Mouse (Mus musculus) MEL (cell line): ENCODE results near the gene Camta2. TPM values are rescaled to one million over a fixed set of nuclear protein-coding genes. Genes with fewer than 3 reads are reported as not detected.

ENCODE experiments used
- DNase-seq: peaks from one replicate; pipeline ENCODE4 v3.0.0; 2011; ENCODE audit warnings: low read depth, low spot score
- H3K27ac ChIP-seq: 2 replicates; pipeline ENCODE4 v1.5.1; 2012; ENCODE audit warnings: low read depth, mild to moderate bottlenecking, control low read depth, low read length, moderate library complexity; ENCODE audit not compliant: control insufficient read depth
- H3K27me3 ChIP-seq, 2 experiments: fragments of 150-350 bp in 1 of 2; sonication (generic) in 1 of 2; 2 replicates each; pipeline ENCODE4 v1.6.1; 2012; ENCODE audit warnings: low read length in 2 of 2, mild to moderate bottlenecking in 2 of 2, improper control_type of control experiment in 1 of 2, moderate library complexity in 1 of 2; ENCODE audit not compliant: insufficient read depth in 2 of 2, control insufficient read depth in 1 of 2
- H3K36me3 ChIP-seq, 2 experiments: 2 replicates each; pipeline ENCODE4 v1.6.1; 2012 to 2014; ENCODE audit warnings: low read length in 2 of 2, improper control_type of control experiment in 1 of 2, inconsistent platforms in 1 of 2, mild to moderate bottlenecking in 1 of 2; ENCODE audit not compliant: insufficient read depth in 2 of 2, control insufficient read depth in 1 of 2
- H3K4me1 ChIP-seq, 2 experiments: fragments of 150-350 bp in 1 of 2; sonication (generic) in 1 of 2; 2 replicates each; pipeline ENCODE4 v1.6.1; 2012; ENCODE audit warnings: low read length in 2 of 2, improper control_type of control experiment in 1 of 2, mild to moderate bottlenecking in 1 of 2; ENCODE audit not compliant: insufficient read depth in 2 of 2, control insufficient read depth in 1 of 2
- H3K4me3 ChIP-seq, 2 experiments: fragments of 150-350 bp in 1 of 2; sonication (generic) in 1 of 2; 2 replicates each; pipeline ENCODE4 v1.5.1; 2012; ENCODE audit warnings: low read depth in 2 of 2, low read length in 2 of 2, mild to moderate bottlenecking in 2 of 2, moderate library complexity in 2 of 2, control low read depth in 1 of 2, improper control_type of control experiment in 1 of 2; ENCODE audit not compliant: control insufficient read depth in 1 of 2, insufficient read depth in 1 of 2
- H3K79me2 ChIP-seq: 2 replicates; pipeline ENCODE4 v1.6.1; 2012; ENCODE audit warnings: mild to moderate bottlenecking, low read length, moderate library complexity; ENCODE audit not compliant: control insufficient read depth, poor library complexity, insufficient read depth
- H3K9ac ChIP-seq: 2 replicates; pipeline ENCODE4 v1.6.1; 2012; ENCODE audit warnings: low read depth, mild to moderate bottlenecking, control low read depth, low read length, moderate library complexity; ENCODE audit not compliant: control insufficient read depth, poor library complexity, severe bottlenecking
- H3K9me3 ChIP-seq: fragments of 150-350 bp; sonication (generic); replicated peaks from 2 replicates; pipeline ENCODE4 v1.6.1; 2012; ENCODE audit warnings: mild to moderate bottlenecking, low read length, improper control_type of control experiment, moderate library complexity; ENCODE audit not compliant: insufficient read depth
- CTCF ChIP-seq, 3 experiments: IDR thresholded peaks in 2 of 3; conservative IDR thresholded peaks in 1 of 3; 2 replicates each; pipeline ENCODE4 v1.5.1; 2011 to 2012; ENCODE audit warnings: low read length in 3 of 3, low read depth in 2 of 3, mild to moderate bottlenecking in 2 of 3, improper control_type of control experiment in 1 of 3, inconsistent platforms in 1 of 3, mixed read lengths in 1 of 3, moderate library complexity in 1 of 3; ENCODE audit not compliant: control insufficient read depth in 1 of 3, insufficient read depth in 1 of 3, poor library complexity in 1 of 3, severe bottlenecking in 1 of 3
- EP300 ChIP-seq, 2 experiments: IDR thresholded peaks; 2 replicates each; pipeline ENCODE4 v1.6.1; 2011; ENCODE audit warnings: improper control_type of control experiment in 2 of 2, low read length in 2 of 2, low read depth in 1 of 2, mild to moderate bottlenecking in 1 of 2
- ETS1 ChIP-seq: IDR thresholded peaks from 2 replicates; pipeline ENCODE4 v1.6.1; 2012; ENCODE audit warnings: low read depth, mild to moderate bottlenecking, inconsistent platforms, low read length, improper control_type of control experiment, moderate library complexity
- JUND ChIP-seq: IDR thresholded peaks from 2 replicates; pipeline ENCODE4 v1.6.1; 2011; ENCODE audit warnings: low read depth, mild to moderate bottlenecking, improper control_type of control experiment, low read length
- KAT2A ChIP-seq: conservative IDR thresholded peaks from 2 replicates; pipeline ENCODE4 v1.6.1; 2012; ENCODE audit warnings: low read depth, low read length, improper control_type of control experiment, inconsistent platforms
- MAZ ChIP-seq: IDR thresholded peaks from 2 replicates; pipeline ENCODE4 v1.6.1; 2012; ENCODE audit warnings: low read depth, mild to moderate bottlenecking, inconsistent platforms, low read length, improper control_type of control experiment
- MEF2A ChIP-seq: IDR thresholded peaks from 2 replicates; pipeline ENCODE4 v1.6.1; 2014; ENCODE audit warnings: low read depth, mild to moderate bottlenecking, inconsistent platforms, low read length, improper control_type of control experiment; ENCODE audit not compliant: poor library complexity, insufficient replicate concordance, severe bottlenecking; ENCODE audit errors: extremely low read depth
- MXI1 ChIP-seq: IDR thresholded peaks from 2 replicates; pipeline ENCODE4 v1.6.1; 2011; ENCODE audit warnings: mild to moderate bottlenecking, low read depth, low read length, improper control_type of control experiment
- MYB ChIP-seq: IDR thresholded peaks from 2 replicates; pipeline ENCODE4 v1.6.1; 2011; ENCODE audit warnings: mild to moderate bottlenecking, low read depth, low read length, improper control_type of control experiment
- MYC ChIP-seq: IDR thresholded peaks from 2 replicates; pipeline ENCODE4 v1.6.1; 2011; ENCODE audit warnings: low read depth, mild to moderate bottlenecking, low read length, improper control_type of control experiment, moderate library complexity
- NELFE ChIP-seq: IDR thresholded peaks from 2 replicates; pipeline ENCODE4 v1.6.1; 2011; ENCODE audit warnings: low read depth, low read length, improper control_type of control experiment
- POLR2A ChIP-seq, 2 experiments: IDR thresholded peaks; 2 replicates each; pipeline ENCODE4 v1.6.1; 2011 to 2012; ENCODE audit warnings: low read length in 2 of 2, mild to moderate bottlenecking in 2 of 2, control low read depth in 1 of 2, improper control_type of control experiment in 1 of 2, low read depth in 1 of 2, moderate library complexity in 1 of 2; ENCODE audit not compliant: control insufficient read depth in 1 of 2, insufficient read depth in 1 of 2, poor library complexity in 1 of 2
- SIN3A ChIP-seq: IDR thresholded peaks from 2 replicates; pipeline ENCODE4 v1.6.1; 2012; ENCODE audit warnings: low read length, improper control_type of control experiment, inconsistent platforms
- SMC3 ChIP-seq: IDR thresholded peaks from 2 replicates; pipeline ENCODE4 v1.6.1; 2011; ENCODE audit warnings: low read depth, low read length, improper control_type of control experiment
- TAL1 ChIP-seq: IDR thresholded peaks from 2 replicates; pipeline ENCODE4 v1.6.1; 2012; ENCODE audit warnings: mild to moderate bottlenecking, inconsistent platforms, low read length, moderate library complexity, mixed read lengths
- TBP ChIP-seq: IDR thresholded peaks from 2 replicates; pipeline ENCODE4 v1.8.0; 2011; ENCODE audit warnings: low read depth, low read length, improper control_type of control experiment
- TCF12 ChIP-seq: IDR thresholded peaks from 2 replicates; pipeline ENCODE4 v1.6.1; 2014; ENCODE audit warnings: low read depth, mild to moderate bottlenecking, inconsistent platforms, low read length, improper control_type of control experiment, moderate library complexity
- USF1 ChIP-seq: IDR thresholded peaks from 2 replicates; pipeline ENCODE4 v1.6.1; 2014; ENCODE audit warnings: low read depth, mild to moderate bottlenecking, inconsistent platforms, low read length, improper control_type of control experiment, moderate library complexity
- USF2 ChIP-seq, 2 experiments: IDR thresholded peaks; 2 replicates each; pipeline ENCODE4 v1.6.1; 2011 to 2012; ENCODE audit warnings: improper control_type of control experiment in 2 of 2, low read length in 2 of 2, borderline replicate concordance in 1 of 2, inconsistent platforms in 1 of 2, low read depth in 1 of 2, mild to moderate bottlenecking in 1 of 2; ENCODE audit not compliant: insufficient read depth in 1 of 2
- ZC3H11A ChIP-seq: IDR thresholded peaks from 2 replicates; pipeline ENCODE4 v1.6.1; 2012; ENCODE audit warnings: low read depth, mild to moderate bottlenecking, inconsistent platforms, low read length, improper control_type of control experiment
- ZKSCAN1 ChIP-seq: IDR thresholded peaks from 2 replicates; pipeline ENCODE4 v1.6.1; 2012; ENCODE audit warnings: low read depth, mild to moderate bottlenecking, inconsistent platforms, low read length, improper control_type of control experiment, moderate library complexity
- ZMIZ1 ChIP-seq: IDR thresholded peaks from 2 replicates; pipeline ENCODE4 v1.6.1; 2012; ENCODE audit warnings: low read depth, mild to moderate bottlenecking, inconsistent platforms, low read length, improper control_type of control experiment, moderate library complexity
- polyA plus RNA-seq, 2 experiments: library from polyadenylated mRNA; stranded (reverse) in 1 of 2; unstranded in 1 of 2; fragments of >175 nt in 1 of 2; fragments of >200 nt in 1 of 2; gene quantifications; 2 replicates each; pipeline versions ENCODE4 v1.2.1 to v1.2.4; 2012; ENCODE audit warnings: low replicate concordance in 2 of 2, low read depth in 1 of 2; ENCODE audit not compliant: insufficient read length in 2 of 2, insufficient read depth in 1 of 2, missing spikeins in 1 of 2
- total RNA-seq: library from RNA; depleted of rRNA; stranded (reverse); fragments of 300-350 nt; gene quantifications from 2 replicates; pipeline ENCODE4 v1.2.3, GENCODE M21; 2012

The Camta2 gene
- total and polyA plus RNA-seq, 3 experiments, result 1.9 to 15.0 TPM; not detected in 1

- TF ChIP-seq MXI1 (peak; percentile 53), MEF2A (0 out of 2 replicates have a peak, but pooled peaks have one; percentile 25), TAL1 (no peak), MYB (no peak), ZKSCAN1 (no peak), ZC3H11A (no peak), TBP (peak; percentile 14), SIN3A (peak; percentile 61; the same call in 1 of the 2 replicates), USF2 (IDR thresholded peaks at IDR 0.05; ENCODE audit: borderline replicate concordance in 1 of 2, insufficient read depth in 1 of 2, low read depth in 1 of 2, low read length in 2 of 2) (no peak)
Observed at GRCm38 (mm10) chr11:70653345-70654197, 34.3 kb downstream of the Camta2 start (continued).

GRCm38 (mm10) chr11:70652884-70653344 lies 35.0 kb downstream of the Camta2 start:
- no peaks in the 10 kb centered on the region for H3K9me3 ChIP-seq
- H3K27me3 ChIP-seq, result no peaks in the 10 kb centered on the region
- peaks cover 71% of the 10 kb centered on the region for H3K79me2 ChIP-seq
- peak overlapping the region; percentile 73 for H3K27ac ChIP-seq
- peak overlapping the region; percentile 96 to 98 for H3K4me3 ChIP-seq
- TF ChIP-seq TAL1, result no peak
- no peak; the same call in 1 of the 2 replicates for TF ChIP-seq TCF12
- TF ChIP-seq USF1, result no peak
- no peak for TF ChIP-seq CTCF (IDR thresholded peaks at IDR 0.05 in 2 of 3, conservative IDR thresholded peaks at IDR 0.05 in 1 of 3; ENCODE audit: control insufficient read depth in 1 of 3, insufficient read depth in 1 of 3, low read depth in 2 of 3, low read length in 3 of 3, poor library complexity in 1 of 3, severe bottlenecking in 1 of 3)
- 0 out of 2 replicates have a peak, but pooled peaks have one; percentile 3 for TF ChIP-seq SMC3
- TF ChIP-seq EP300 (IDR thresholded peaks at IDR 0.05; ENCODE audit: low read depth in 1 of 2, low read length in 2 of 2), result peak in 1 of 2 experiments; percentile 23; a peak in 2 of 4 replicates
- no peak for TF ChIP-seq ETS1
- TF ChIP-seq POLR2A (IDR thresholded peaks at IDR 0.05; ENCODE audit: control insufficient read depth in 1 of 2, insufficient read depth in 1 of 2, low read depth in 1 of 2, low read length in 2 of 2, poor library complexity in 1 of 2), result no peak
- no peak for TF ChIP-seq NELFE
- no peak for TF ChIP-seq TBP
- TF ChIP-seq ZMIZ1, result peak; percentile 17; the same call in 1 of the 2 replicates
- TF ChIP-seq MAZ, result peak; percentile 74
- no peak for TF ChIP-seq KAT2A
- no peak for TF ChIP-seq JUND
- TF ChIP-seq MYC, result 0 out of 2 replicates have a peak, but pooled peaks have one; percentile 10
- peak; percentile 85 for DNase-seq
- peak overlapping the region; percentile 99 for H3K9ac ChIP-seq
- peaks cover 14 to 54% of the 10 kb centered on the region in 2 experiments for H3K4me1 ChIP-seq
- peaks cover 17 to 54% of the 10 kb centered on the region in 2 experiments for H3K36me3 ChIP-seq
